Mouse (Mus musculus): ENCODE results near the gene Abhd10. TPM values are rescaled to one million over a fixed set of nuclear protein-coding genes. Genes with fewer than 3 reads are reported as not detected.

The Abhd10 gene
- polyA plus RNA-seq, 2 experiments, result 10.1 to 17.3 TPM

DNA sequence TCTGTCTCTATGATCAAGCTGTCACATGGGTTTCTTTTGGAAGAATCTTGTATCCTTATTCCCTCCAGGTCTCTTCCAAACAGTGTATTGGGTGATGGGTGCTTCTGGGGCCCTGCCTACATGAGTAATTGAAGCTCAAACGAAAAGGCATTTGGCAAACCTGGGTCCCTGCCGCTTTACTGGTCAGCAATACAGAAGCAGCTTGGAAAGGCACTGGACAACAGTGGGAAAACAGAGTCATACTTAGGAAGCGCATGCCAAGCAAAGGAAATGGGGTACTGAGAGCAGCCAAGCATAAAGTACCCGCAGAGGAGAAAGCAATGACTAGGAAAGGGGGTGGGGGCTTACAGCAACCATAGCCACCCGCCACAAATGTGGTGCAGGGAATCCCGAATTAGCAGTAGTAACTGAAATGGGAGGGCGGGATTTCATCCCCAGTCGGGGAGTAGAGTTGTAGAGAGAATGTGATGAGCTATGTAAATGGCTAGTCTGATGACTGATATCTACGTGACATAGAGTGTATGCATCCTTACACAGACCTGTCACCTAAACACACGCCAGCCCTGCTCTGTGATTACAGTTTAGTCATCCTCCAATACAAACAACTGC is 22.6 kb downstream of the Abhd10 start:
- Histone ChIP-seq H3K9me3 (ENCODE audit: control insufficient read depth, low read length) (no peaks in the 10 kb centered on the region), H3K27ac (no peak overlapping the region), H3K4me2 (ENCODE audit: low read depth) (no peak overlapping the region), H3K27me3 (ENCODE audit: control insufficient read depth, insufficient read depth, low read length) (peaks cover 13% of the 10 kb centered on the region), H3K9ac (replicated peaks) (no peak overlapping the region), H3K4me1 (replicated peaks; ENCODE audit: control insufficient read depth in 2 of 2, insufficient read depth in 2 of 2, low read length in 1 of 2) (no peaks in the 10 kb centered on the region), H3K36me3 (replicated peaks; ENCODE audit: control insufficient read depth, insufficient read depth, low read depth) (no peaks in the 10 kb centered on the region), H3K4me3 (ENCODE audit: insufficient read depth in 1 of 2, low read depth in 2 of 2, low read length in 2 of 2) (no peak overlapping the region)
- TF ChIP-seq EP300 (IDR thresholded peaks at IDR 0.05; ENCODE audit: low read depth) (no peak), CTCF (IDR thresholded peaks at IDR 0.05; ENCODE audit: low read depth) (no peak)
- DNase-seq (ENCODE audit: low read depth in 3 of 3, low spot score in 3 of 3) (no peak), ATAC-seq (ENCODE audit: insufficient read depth) (no peak)
- 68% methylated on average over 10 of the region's 10 CpGs for WGBS (ENCODE audit: insufficient replicate concordance)

DNA sequence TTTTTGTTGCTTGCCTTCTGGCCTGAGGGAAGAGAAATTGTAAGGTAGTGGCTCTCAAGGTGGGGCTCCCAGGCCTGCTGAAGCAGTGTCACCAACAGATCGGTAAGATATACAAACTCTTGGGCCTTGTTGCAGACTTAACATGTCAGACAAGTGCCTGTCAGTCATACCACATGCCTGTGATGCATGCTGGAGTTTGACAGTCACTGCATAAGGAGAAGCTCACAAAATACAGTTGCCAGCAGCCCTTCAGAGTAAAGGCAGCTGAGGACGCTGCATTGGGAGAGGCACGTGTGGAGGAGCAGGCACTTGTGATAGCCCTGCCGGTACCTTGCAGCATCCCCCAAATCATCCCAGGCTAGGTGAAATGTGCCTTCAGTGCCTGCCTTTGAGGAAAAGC is 24.5 kb downstream of the Abhd10 start:
- TF ChIP-seq CTCF (IDR thresholded peaks at IDR 0.05; ENCODE audit: low read depth), result no peak
- TF ChIP-seq EP300 (IDR thresholded peaks at IDR 0.05; ENCODE audit: low read depth), result no peak
- no peak overlapping the region for H3K4me3 ChIP-seq (ENCODE audit: insufficient read depth in 1 of 2, low read depth in 2 of 2, low read length in 2 of 2)
- WGBS (ENCODE audit: insufficient replicate concordance), result 70% methylated on average over 4 of the region's 4 CpGs
- H3K36me3 ChIP-seq (replicated peaks; ENCODE audit: control insufficient read depth, insufficient read depth, low read depth), result no peaks in the 10 kb centered on the region
- ATAC-seq (ENCODE audit: insufficient read depth), result no peak
- H3K9me3 ChIP-seq (ENCODE audit: control insufficient read depth, low read length), result no peaks in the 10 kb centered on the region
- no peak for DNase-seq (ENCODE audit: low read depth in 3 of 3, low spot score in 3 of 3)
- no peaks in the 10 kb centered on the region for H3K4me1 ChIP-seq (replicated peaks; ENCODE audit: control insufficient read depth in 2 of 2, insufficient read depth in 2 of 2, low read length in 1 of 2)
- H3K9ac ChIP-seq (replicated peaks), result no peak overlapping the region
- no peak overlapping the region for H3K27ac ChIP-seq
- no peaks in the 10 kb centered on the region for H3K27me3 ChIP-seq (ENCODE audit: control insufficient read depth, insufficient read depth, low read length)
- no peak overlapping the region for H3K4me2 ChIP-seq (ENCODE audit: low read depth)

DNA sequence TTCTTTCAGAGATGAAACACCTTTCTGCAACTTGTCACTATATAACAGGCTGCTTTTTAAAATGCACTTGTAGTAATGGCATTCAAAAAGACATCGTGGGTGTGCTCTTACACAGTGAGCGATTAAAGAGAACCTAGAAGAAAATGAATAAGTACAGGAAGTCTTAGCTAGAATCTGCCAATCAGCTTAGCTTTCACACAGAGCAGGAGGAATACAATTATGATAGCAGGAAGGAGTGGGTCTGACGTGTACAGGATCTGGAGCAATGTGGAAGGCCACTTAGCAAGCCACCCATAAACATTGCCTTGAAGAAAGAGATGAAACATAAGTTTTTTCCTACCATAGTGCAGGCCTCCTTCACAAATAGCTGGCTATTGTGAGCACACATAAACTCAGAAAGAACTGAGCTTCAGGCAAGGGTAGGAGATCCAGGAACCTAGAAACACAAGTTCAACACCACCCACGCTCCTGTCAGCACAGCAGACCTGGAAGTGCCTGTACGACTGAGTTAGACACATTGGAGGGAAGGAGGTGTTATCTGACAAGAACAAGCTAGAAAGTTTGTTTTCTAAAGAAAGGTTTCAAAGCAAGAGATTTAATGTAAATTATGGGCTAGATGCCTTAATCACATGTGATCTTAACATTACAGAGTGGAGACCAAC is 28.1 kb downstream of the Abhd10 start:
- H3K4me3 ChIP-seq (ENCODE audit: insufficient read depth in 1 of 2, low read depth in 2 of 2, low read length in 2 of 2), result no peak overlapping the region
- TF ChIP-seq CTCF (IDR thresholded peaks at IDR 0.05; ENCODE audit: low read depth) (no peak), EP300 (IDR thresholded peaks at IDR 0.05; ENCODE audit: low read depth) (no peak)
- WGBS (ENCODE audit: insufficient replicate concordance), result 52% methylated on average over 5 of the region's 5 CpGs
- H3K4me1 ChIP-seq (replicated peaks; ENCODE audit: control insufficient read depth in 2 of 2, insufficient read depth in 2 of 2, low read length in 1 of 2), result no peaks in the 10 kb centered on the region
- no peak for ATAC-seq (ENCODE audit: insufficient read depth)
- no peaks in the 10 kb centered on the region for H3K36me3 ChIP-seq (replicated peaks; ENCODE audit: control insufficient read depth, insufficient read depth, low read depth)
- no peak overlapping the region for H3K4me2 ChIP-seq (ENCODE audit: low read depth)
- no peak overlapping the region for H3K27ac ChIP-seq
- H3K9ac ChIP-seq (replicated peaks), result no peak overlapping the region
- no peaks in the 10 kb centered on the region for H3K9me3 ChIP-seq (ENCODE audit: control insufficient read depth, low read length)
- H3K27me3 ChIP-seq (ENCODE audit: control insufficient read depth, insufficient read depth, low read length), result no peaks in the 10 kb centered on the region
- no peak for DNase-seq (ENCODE audit: low read depth in 3 of 3, low spot score in 3 of 3)

DNA sequence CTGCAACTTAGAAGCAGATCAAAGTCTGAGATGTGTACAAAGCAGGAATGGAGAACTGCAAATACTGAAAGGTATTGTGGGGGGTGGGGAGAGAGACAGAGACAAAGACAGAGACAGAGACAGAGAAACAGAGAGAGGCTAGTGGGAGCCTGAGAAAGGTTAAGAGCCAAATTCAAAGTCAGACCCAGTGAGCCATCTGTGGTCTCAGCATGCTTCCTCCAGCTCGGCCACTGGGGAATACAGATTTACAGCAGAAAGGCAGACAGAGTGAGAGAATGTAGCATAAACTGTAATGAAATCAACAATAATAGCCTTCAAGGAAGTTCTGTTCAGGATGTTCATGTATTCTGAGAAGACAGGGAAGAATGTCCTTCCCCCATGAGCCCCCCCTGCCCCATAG is 28.9 kb downstream of the Abhd10 start:
- Histone ChIP-seq H3K4me1 (replicated peaks; ENCODE audit: control insufficient read depth in 2 of 2, insufficient read depth in 2 of 2, low read length in 1 of 2) (no peaks in the 10 kb centered on the region), H3K27me3 (ENCODE audit: control insufficient read depth, insufficient read depth, low read length) (no peaks in the 10 kb centered on the region), H3K9me3 (ENCODE audit: control insufficient read depth, low read length) (no peaks in the 10 kb centered on the region), H3K9ac (replicated peaks) (no peak overlapping the region), H3K4me3 (ENCODE audit: insufficient read depth in 1 of 2, low read depth in 2 of 2, low read length in 2 of 2) (no peak overlapping the region), H3K36me3 (replicated peaks; ENCODE audit: control insufficient read depth, insufficient read depth, low read depth) (no peaks in the 10 kb centered on the region), H3K27ac (no peak overlapping the region), H3K4me2 (ENCODE audit: low read depth) (no peak overlapping the region)
- ATAC-seq (ENCODE audit: insufficient read depth), result no peak
- WGBS (ENCODE audit: insufficient replicate concordance), result 48% methylated on average over 1 of the region's 1 CpGs
- DNase-seq (ENCODE audit: low read depth in 3 of 3, low spot score in 3 of 3), result no peak
- no peak for TF ChIP-seq EP300 (IDR thresholded peaks at IDR 0.05; ENCODE audit: low read depth)
- no peak for TF ChIP-seq CTCF (IDR thresholded peaks at IDR 0.05; ENCODE audit: low read depth)

DNA sequence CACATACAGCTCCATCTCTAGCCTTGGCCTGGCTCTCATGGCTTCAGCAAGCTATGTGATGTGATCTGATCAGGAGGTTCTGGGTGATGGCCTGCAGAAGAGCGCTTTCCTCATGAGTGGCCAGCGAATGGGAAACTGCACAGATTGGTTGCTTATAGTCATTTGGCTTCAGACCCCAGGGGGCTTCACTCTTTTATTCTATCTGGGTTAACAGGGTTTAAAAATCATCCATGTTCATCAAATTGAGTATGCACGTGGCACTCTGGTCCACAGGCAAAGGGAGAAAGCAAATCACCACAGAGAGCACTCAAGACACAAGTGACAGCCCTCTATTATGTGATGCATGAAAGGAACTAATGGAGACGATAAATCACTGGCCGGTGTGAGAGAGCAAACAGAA is 29.5 kb downstream of the Abhd10 start:
- H3K9ac ChIP-seq (replicated peaks), result no peak overlapping the region
- TF ChIP-seq EP300 (IDR thresholded peaks at IDR 0.05; ENCODE audit: low read depth) (no peak), CTCF (IDR thresholded peaks at IDR 0.05; ENCODE audit: low read depth) (no peak)
- H3K36me3 ChIP-seq (replicated peaks; ENCODE audit: control insufficient read depth, insufficient read depth, low read depth), result no peaks in the 10 kb centered on the region
- H3K27ac ChIP-seq, result no peak overlapping the region
- H3K4me3 ChIP-seq (ENCODE audit: insufficient read depth in 1 of 2, low read depth in 2 of 2, low read length in 2 of 2), result no peak overlapping the region
- H3K4me1 ChIP-seq (replicated peaks; ENCODE audit: control insufficient read depth in 2 of 2, insufficient read depth in 2 of 2, low read length in 1 of 2), result no peaks in the 10 kb centered on the region
- ATAC-seq (ENCODE audit: insufficient read depth) (no peak), DNase-seq (ENCODE audit: low read depth in 3 of 3, low spot score in 3 of 3) (no peak)
- no peaks in the 10 kb centered on the region for H3K27me3 ChIP-seq (ENCODE audit: control insufficient read depth, insufficient read depth, low read length)
- H3K4me2 ChIP-seq (ENCODE audit: low read depth), result no peak overlapping the region
- no peaks in the 10 kb centered on the region for H3K9me3 ChIP-seq (ENCODE audit: control insufficient read depth, low read length)
- WGBS (ENCODE audit: insufficient replicate concordance), result 74% methylated on average over 5 of the region's 5 CpGs

Data from liver, embryonic 14.5 days (tissue).